Mouse (Mus musculus) monocyte, adult 2 months (primary cell): ENCODE measurements around the gene Kcnk7.
"Not testable (repeated sequence)": the region's sequence is repeated elsewhere in the genome, so short reads cannot be mapped to it uniquely, and the experiment has no call there.

Experiments
- DNase-seq, 2 experiments: peaks; one replicate each; pipeline ENCODE4 v3.0.0; 2022; ENCODE audit warnings: low spot score in 2 of 2, low read depth in 1 of 2

Kcnk7 gene

GRCm38 (mm10) chr19:5704163-5704800 is at the start of gene Kcnk7:
Gene Kcnk7 (plus strand): TSS chr19:5704367.
- no peak for DNase-seq

DNA sequence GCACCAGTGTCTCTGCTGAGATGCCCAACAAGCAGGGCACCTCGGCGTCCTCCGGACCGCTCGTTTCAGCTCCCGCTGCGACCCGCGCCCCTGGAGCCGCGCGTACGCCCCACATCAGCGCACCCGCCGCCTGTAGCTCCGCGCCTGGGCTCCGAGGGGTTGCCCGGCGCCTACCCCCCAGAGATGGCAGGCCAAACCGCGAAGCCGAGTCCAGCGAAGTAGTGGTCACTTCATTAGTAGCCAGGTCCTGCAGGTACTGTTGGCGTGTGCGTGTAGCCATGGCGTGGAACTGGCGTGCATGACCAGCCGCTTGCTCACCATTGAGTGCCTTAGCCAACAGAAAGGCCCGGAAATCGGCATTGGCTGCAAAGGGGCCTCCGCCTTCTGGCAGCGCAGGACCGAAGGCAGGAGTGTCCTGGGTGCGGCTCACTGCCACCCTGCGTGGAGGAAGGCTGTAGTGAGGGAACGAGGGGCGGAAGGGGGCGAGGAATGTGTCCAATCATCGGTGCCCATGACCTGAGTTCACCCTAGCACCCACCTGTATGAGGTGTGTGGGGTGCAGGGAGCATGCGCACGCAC is 49.4 kb upstream of the Kcnk7 start:
- DNase-seq, result no peak

- peak in 1 of 2 experiments; percentile 67 for DNase-seq
Measured at GRCm38 (mm10) chr19:5660942-5661751, 43.0 kb upstream of the Kcnk7 start.

DNA sequence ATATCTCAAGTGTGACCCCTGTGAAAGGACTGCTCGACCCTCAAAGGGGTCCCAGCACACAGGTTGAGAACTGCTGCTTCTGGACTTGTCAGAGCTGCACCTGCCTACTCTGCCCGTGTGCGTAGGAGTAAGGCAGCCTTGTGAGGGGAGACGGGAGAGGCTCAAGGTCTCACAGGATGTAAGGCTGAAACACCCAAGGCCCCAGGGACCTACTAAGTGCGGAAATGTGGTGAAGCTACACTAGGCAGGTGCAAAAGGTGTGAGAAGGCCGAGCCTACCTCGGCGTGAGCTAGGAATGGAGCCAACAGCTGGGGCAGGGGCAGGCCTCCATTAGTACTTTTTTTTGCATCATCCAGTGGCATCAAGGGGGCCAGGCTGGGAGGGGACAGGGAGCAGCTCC is 41.9 kb upstream of the Kcnk7 start:
- DNase-seq, result no peak

GRCm38 (mm10) chr19:5662981-5663913 is 40.9 kb upstream of the Kcnk7 start, which contains the start of gene Sipa1:
Gene Sipa1 (minus strand): TSS chr19:5663707.
- DNase-seq, result peak; percentile 83 to 91

DNA sequence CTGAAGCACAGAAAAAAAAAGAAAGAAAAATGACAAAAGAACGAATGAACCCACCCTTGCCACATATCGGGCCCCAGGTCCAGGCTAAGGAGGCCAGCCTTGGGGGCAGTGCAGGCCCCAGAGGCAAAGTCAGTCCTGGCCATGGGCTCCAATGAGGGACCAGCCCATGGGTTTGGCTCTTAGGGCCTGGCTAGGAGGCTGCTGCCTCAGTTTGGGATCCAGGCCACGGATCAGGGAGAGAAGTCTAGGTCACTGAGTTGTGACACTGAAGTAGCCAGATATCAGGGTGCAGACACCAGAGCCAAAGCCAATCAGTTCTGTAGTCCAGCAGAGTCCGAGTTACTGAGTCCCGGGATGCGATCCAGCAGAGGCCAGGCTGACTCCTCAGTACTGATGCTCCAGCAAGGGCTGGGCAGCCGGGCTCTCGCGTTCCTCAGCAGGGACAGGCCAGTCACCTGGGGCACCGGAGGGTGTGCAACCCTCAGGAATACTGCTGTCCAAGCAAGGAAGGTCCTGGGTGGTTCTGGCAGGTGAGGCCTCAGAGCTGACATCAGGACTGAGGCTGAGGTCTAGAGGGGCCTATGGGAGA is 39.4 kb upstream of the Kcnk7 start:
- DNase-seq, result no peak

DNA sequence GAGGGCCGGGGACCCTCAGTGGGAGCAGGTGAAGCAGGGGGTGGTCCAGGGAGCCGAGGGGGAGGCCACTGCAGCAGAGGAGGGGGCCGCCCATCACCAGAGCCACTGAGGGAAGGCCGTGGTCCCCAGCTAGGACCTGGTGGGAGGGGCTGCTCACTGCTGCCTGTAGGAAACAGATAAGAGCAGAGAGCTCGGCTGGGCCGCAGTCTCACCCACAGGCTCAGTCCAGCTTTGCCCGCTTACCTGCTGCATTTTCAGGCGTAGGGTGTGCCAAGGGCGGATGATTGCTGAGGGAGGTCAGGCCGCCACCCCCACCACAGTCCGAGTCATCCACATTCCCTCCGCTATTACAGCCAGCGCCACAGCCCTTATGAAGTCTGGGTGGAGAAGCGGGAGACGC is 38.7 kb upstream of the Kcnk7 start:
- DNase-seq, result no peak

DNA sequence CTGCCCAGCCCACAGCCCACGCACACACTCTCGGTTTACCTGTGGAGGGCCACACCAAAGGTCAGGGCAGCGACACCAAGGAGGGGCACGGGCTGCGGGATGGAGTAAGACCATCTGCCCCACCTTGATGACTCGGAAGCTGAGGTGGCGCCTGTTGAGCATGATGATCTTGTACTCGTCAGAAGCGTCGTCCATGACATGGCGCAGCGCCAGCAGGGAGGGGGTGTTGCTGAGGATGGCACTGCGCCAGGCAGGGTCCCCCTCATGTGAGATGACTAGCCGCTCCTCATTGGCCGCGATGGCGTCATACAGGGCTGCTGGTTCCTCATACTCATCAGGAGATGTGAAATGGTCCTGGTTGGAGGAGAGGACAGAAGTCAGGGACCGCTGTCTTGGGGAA is 37.8 kb upstream of the Kcnk7 start:
- DNase-seq, result no peak

GRCm38 (mm10) chr19:5668372-5668771 is 35.8 kb upstream of the Kcnk7 start:
- no peak for DNase-seq

DNA sequence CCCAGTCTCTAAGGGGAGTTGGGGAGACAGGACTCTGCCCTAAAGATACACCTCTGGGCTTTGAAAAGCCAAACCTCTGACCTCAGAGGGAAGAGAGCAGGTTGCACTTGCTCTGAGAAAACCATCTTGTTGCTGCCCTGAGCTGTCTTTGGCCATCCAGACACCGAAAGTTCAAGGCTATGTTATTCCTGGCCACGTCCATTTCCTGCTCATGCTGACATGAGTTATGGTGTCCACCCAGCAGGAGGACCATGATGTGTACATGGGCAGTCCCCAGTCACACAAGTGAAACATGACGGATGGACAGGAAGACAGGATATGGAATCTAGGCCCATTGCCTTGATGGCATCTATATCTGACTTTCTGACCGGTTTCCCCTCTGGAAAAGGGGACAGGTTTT is 23.7 kb upstream of the Kcnk7 start:
- DNase-seq, result no peak

- no peak for DNase-seq
Measured at GRCm38 (mm10) chr19:5684236-5684635, 19.9 kb upstream of the Kcnk7 start.

- no peak for DNase-seq
Measured at GRCm38 (mm10) chr19:5684985-5685384, 19.2 kb upstream of the Kcnk7 start.

GRCm38 (mm10) chr19:5685431-5685830 is 18.7 kb upstream of the Kcnk7 start:
- no peak for DNase-seq

- no peak for DNase-seq
Measured at GRCm38 (mm10) chr19:5685861-5686260, 18.3 kb upstream of the Kcnk7 start.

- no peak for DNase-seq
Measured at GRCm38 (mm10) chr19:5686437-5686836, 17.7 kb upstream of the Kcnk7 start.

DNA sequence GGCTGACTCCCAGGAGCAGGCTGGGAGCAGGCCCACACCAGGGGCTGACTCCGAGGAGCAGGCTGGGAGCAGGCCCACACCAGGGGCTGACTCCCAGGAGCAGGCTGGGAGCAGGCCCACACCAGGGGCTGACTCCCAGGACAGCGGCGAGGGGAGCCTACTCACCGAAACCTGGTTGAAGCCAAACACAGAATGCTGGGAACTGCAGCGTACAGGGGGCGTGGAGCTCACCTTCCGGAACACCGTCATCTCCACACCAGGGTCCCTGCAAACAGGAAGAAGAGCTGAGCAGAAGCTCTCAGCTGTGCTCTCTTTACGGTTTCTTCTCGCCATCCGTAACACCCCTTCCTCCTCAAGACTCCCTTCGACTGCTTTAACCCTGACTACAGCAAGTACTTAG is 17.2 kb upstream of the Kcnk7 start:
- not testable (repeated sequence) for DNase-seq

- no peak for DNase-seq
Measured at GRCm38 (mm10) chr19:5687738-5688137, 16.4 kb upstream of the Kcnk7 start.

- peak; percentile 93 to 94 for DNase-seq
Measured at GRCm38 (mm10) chr19:5688200-5689087, 15.7 kb upstream of the Kcnk7 start, which contains the start of the genes Map3k11 and Pcnx3. Gene Map3k11 (plus strand): TSS chr19:5688742. Gene Pcnx3 (minus strand): TSS chr19:5688908.

DNA sequence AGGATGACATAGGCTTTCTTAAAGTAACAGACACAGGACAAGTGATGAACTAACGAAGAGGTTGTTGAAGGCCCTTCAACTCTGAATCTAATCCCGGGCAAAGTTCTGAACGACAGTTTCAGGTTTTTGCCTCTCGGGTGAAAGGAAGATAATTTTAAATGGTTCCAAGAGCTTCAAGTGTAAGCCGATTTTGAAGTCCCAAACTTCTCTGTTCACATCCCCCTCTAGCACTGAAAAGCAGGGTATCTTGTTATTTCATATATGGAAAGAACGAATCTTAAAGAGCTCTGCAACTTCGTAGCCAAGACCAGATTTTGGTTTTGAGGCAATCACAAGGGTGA is 15.1 kb upstream of the Kcnk7 start:
- DNase-seq, result no peak
